Mouse (Mus musculus) megakaryocyte, embryonic 14.5 days (primary cell): ENCODE measurements around the gene Timmdc1.

ENCODE experiments used
- FLI1 ChIP-seq: IDR thresholded peaks from 2 replicates; pipeline ENCODE4 v1.6.1; 2012; ENCODE audit warnings: low read length, inconsistent platforms, mixed read lengths
- GATA1 ChIP-seq: IDR thresholded peaks from 3 replicates; pipeline ENCODE4 v1.6.1; 2012; ENCODE audit warnings: mixed read lengths, low read length, inconsistent platforms, borderline replicate concordance

DNA sequence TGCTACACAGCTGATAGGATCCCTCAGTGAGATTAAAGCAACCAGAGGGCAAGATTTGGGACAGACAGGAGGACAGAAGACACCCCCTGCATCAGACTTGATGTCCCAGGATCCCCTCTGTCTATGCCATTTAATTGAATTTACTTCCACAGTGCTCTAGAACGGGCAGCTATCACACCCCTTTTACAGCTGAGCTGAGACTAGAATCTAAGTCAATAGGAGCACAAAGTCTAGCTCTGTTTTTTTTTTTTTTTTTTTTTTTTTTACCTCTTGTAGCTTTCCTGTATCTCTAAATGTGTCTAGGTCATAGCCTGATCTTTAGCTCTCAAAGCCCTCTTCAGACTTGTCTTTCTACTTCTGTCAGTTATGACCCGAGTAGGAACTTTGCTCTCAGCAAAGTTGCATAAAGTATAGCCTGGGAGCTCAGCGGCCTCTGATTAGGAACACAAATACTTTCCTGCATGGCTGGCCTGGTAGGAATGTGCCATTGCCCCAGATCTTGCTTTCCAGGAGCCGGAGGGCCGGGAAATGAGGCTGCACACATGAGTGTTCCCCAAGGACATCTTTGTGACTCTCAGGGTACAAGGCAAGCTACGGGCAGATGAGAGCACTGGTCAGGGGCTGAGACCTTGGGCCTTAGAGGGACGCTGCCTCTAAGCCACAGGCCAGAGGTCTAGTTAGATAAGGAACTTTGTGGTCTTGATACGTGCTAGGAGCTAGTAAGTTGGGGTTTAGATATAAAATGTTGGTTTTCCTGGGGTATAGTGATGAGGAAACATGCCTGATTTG, 54.4 kb downstream of the Timmdc1 start:
- TF ChIP-seq FLI1, result no peak
- TF ChIP-seq GATA1, result no peak
